ENCODE assay signal across 10 mouse cellular contexts in genomic region chr17:49726976-49727375, GRCm38 (mm10).
"Had no signal": no experiment of that assay in that cellular context is flagged by ENCODE, and none has a peak within 500 bp of the region (broad histone marks: within the 10 kb centered on the region; RNA-seq: fewer than 3 reads in every experiment).

No protein-coding gene starts in this region.

- H3K9me3 ChIP-seq: limb, embryonic 10.5 days; midbrain, embryonic 12.5 days had no signal

- H3K4me3 ChIP-seq: left cerebral cortex, adult 2 months; limb, embryonic 10.5 days; liver, embryonic 12.5 days; midbrain, embryonic 12.5 days had no signal

- H3K27me3 ChIP-seq: liver, embryonic 12.5 days; midbrain, embryonic 12.5 days had no signal

- H3K4me2 ChIP-seq: liver, embryonic 12.5 days; midbrain, embryonic 12.5 days had no signal

- ATAC-seq: hindbrain, embryonic 16.5 days; inflammation-experienced regulatory T-cells, adult 6 months; liver, embryonic 12.5 days had no signal

- H3K9ac ChIP-seq: liver, embryonic 12.5 days; midbrain, embryonic 12.5 days had no signal

- DNase-seq: right cerebral cortex, postnatal 14 days; thymus, adult 2 months; thymus, postnatal 25 days had no signal

- H3K4me1 ChIP-seq: limb, embryonic 10.5 days; liver, embryonic 12.5 days; midbrain, embryonic 12.5 days had no signal

- H3K27ac ChIP-seq: kidney, postnatal 0 days; left cerebral cortex, adult 2 months; limb, embryonic 10.5 days; liver, embryonic 12.5 days; midbrain, embryonic 12.5 days had no signal

- H3K36me3 ChIP-seq: limb, embryonic 10.5 days; liver, embryonic 12.5 days; midbrain, embryonic 12.5 days had no signal
